Mouse (Mus musculus): ENCODE data around the gene Pla2g3. TPM values are rescaled to one million over a fixed set of nuclear protein-coding genes. Genes with fewer than 3 reads are reported as not detected.

The Pla2g3 gene
- polyA plus RNA-seq, 1 experiment = not detected

DNA sequence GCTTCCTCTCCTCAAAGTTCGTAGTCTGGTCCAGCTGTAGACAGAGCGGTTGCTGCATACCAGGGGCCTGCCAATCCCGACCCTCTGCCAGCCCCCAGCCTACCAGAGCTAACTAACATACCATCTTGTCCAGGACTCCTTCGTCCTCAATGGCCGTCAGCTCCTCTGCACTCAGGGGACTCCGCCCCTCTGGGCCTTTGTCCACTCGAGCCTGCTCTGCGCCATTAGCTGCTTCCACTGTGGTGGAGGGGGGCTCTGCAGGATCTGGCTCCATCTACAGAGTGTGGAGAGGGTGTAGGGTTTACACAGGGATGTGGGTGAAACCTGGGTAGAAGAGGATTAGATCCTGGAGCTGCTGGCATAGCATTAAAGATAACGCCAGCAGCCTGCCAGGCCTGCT is 38.1 kb downstream of the Pla2g3 start:
- H3K4me1 ChIP-seq (ENCODE audit: control insufficient read depth, insufficient read depth, low read length) = no peaks in the 10 kb centered on the region
- no peak overlapping the region for H3K4me3 ChIP-seq (ENCODE audit: insufficient read depth, low read length)
- H3K27ac ChIP-seq (ENCODE audit: insufficient read depth, low read depth, low read length) = no peak overlapping the region
- TF ChIP-seq CTCF (IDR thresholded peaks at IDR 0.05; ENCODE audit: low read depth, low read length) (no peak), POLR2A (IDR thresholded peaks at IDR 0.05; ENCODE audit: borderline replicate concordance, low read depth, low read length) (no peak)

DNA sequence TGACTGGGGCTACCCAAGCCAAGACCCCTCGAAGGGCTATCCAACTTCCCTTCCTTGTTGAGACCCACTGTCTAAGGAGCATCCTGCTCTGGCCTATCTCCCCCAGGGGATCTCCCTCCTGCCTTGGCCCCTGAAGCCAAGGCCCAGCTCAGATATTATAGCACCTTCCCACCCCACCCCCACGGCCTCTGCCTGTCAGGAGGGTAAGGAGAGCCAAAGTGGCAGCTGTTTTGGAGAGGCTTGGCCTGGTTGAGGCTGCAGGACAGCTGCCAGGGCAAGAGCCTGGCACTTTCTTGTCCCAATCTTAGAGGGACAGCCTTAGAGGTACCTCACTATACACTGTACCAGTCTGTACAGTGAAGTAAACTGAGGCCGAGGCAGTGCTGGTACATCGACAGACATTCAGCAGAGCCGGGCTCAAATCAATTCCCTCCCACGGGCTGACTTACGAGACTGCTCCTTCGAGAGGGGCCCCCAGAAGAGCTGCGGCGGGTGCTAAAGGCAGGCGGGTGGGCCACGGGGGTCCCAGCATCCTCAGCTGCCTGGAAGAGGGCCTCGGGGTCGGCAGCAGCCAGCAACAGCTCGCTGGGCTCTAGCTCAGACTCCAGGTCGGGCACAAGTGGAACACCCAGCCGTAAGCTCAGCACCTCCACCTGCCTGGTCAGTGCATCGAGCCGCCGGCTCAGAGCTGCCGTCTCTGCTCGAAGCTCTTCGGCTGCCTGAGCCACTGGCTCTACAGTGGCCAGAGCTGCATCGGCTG is 39.1 kb downstream of the Pla2g3 start:
- no peak overlapping the region for H3K27ac ChIP-seq (ENCODE audit: insufficient read depth, low read depth, low read length)
- no peak for TF ChIP-seq CTCF (IDR thresholded peaks at IDR 0.05; ENCODE audit: low read depth, low read length)
- TF ChIP-seq POLR2A (IDR thresholded peaks at IDR 0.05; ENCODE audit: borderline replicate concordance, low read depth, low read length) = no peak
- no peak overlapping the region for H3K4me3 ChIP-seq (ENCODE audit: insufficient read depth, low read length)

DNA sequence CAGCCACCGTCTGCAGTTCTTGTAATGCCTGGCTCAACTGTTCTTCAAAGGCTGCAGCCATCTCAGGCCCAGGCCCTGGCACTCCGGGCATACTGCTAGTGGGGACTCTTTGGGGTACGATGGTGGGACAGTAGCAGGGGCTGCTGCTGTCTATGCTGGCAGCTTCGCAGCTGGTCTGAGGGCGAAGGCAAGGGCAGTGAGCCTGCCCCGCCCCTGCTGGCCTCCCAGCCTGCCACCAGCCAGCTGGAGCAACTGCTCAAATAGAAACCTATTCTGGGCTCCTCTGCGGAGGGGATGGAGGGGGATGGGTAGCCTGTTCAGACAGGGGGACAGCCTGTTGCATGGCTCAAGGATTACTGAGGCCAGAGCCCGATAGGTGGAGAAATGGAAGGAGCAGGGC is 39.7 kb downstream of the Pla2g3 start:
- Histone ChIP-seq H3K4me3 (ENCODE audit: insufficient read depth, low read length) (no peak overlapping the region), H3K27ac (ENCODE audit: insufficient read depth, low read depth, low read length) (no peak overlapping the region), H3K4me1 (ENCODE audit: control insufficient read depth, insufficient read depth, low read length) (no peaks in the 10 kb centered on the region)
- TF ChIP-seq POLR2A (IDR thresholded peaks at IDR 0.05; ENCODE audit: borderline replicate concordance, low read depth, low read length) = no peak
- TF ChIP-seq CTCF (IDR thresholded peaks at IDR 0.05; ENCODE audit: low read depth, low read length) = no peak

More for the DNA sequence above, 39.1 kb downstream of the Pla2g3 start:
- H3K4me1 ChIP-seq (ENCODE audit: control insufficient read depth, insufficient read depth, low read length) = no peaks in the 10 kb centered on the region

DNA sequence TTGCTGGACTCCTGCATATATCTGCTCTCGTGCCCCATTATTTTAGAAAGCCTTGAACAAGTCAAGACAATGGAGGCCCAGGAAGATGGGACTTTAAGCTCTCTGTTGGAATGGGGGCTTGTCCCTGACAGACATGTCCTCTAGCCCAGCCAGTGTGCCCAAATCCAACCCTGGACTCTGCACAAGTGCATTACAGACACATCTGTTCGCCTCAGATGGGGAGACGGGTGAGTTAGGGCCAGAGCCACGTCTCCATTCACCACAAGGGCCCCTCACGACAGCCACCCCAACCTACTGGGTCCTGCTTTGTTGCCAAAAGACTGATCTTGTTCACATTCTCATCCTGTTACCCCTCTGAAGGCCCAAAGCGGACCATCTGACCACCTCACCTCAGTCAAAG is 40.1 kb downstream of the Pla2g3 start:
- Histone ChIP-seq H3K4me1 (ENCODE audit: control insufficient read depth, insufficient read depth, low read length) (no peaks in the 10 kb centered on the region), H3K4me3 (ENCODE audit: insufficient read depth, low read length) (no peak overlapping the region), H3K27ac (ENCODE audit: insufficient read depth, low read depth, low read length) (no peak overlapping the region)
- TF ChIP-seq CTCF (IDR thresholded peaks at IDR 0.05; ENCODE audit: low read depth, low read length) (no peak), POLR2A (IDR thresholded peaks at IDR 0.05; ENCODE audit: borderline replicate concordance, low read depth, low read length) (no peak)

DNA sequence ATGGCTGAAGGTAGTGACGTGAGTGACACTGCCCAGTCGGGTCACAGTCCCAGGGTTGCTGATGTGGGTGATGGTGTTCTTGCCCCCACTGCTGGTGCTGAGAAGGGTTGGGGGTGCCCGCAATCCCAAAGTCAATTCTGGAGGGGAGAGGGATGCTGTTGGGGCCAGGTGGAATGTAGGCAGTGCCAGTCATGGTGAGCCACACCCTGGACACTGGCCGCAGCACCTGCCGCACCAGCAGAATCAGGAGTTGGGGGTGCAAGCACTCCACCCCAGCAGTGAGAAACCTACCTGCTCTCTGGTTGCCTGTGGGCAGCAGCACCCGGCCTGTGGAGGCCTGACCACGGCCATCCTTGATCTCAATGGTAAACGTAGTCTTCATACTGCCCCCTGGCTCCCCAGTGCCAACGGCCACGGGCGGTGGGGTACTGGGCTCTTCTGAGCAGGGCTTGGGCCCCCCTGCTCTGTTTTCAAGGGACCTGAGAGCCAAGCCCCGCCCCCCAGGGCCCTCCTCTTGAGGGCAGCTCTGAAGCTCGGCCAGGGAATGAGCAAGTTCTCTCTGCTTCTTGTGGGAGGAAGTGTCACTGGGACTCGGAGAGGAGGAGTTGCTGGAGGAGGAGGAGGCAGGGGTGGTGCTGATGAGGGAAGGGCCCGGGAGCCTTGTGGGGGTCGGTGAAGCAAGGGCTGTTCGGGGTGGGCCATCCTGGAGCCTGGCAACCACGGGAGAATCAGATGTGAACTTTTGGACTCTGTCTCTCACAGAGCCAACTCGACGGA is 41.6 kb downstream of the Pla2g3 start:
- H3K4me1 ChIP-seq (ENCODE audit: control insufficient read depth, insufficient read depth, low read length) = no peaks in the 10 kb centered on the region
- H3K27ac ChIP-seq (ENCODE audit: insufficient read depth, low read depth, low read length) = no peak overlapping the region
- TF ChIP-seq CTCF (IDR thresholded peaks at IDR 0.05; ENCODE audit: low read depth, low read length) (no peak), POLR2A (IDR thresholded peaks at IDR 0.05; ENCODE audit: borderline replicate concordance, low read depth, low read length) (no peak)
- H3K4me3 ChIP-seq (ENCODE audit: insufficient read depth, low read length) = no peak overlapping the region

DNA sequence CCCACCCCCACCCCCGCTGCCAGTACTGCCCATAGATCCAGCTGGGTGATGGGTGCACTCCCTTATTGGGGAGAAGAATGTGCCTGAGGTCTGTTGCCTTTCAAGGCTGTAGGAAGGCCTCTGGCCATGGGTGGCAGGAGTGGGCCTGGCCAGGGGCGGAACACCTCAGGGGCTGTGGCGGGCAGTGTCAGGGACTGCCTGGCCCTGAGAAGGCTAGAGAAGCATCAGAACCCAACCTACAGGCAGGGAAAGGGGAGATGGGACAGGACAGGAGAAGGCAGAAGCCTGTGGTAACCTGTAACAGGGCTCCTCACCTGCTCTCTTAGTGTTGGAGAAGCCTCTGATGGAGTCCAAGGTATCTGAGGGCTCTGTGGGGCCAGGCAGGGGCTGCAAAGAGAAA is 42.6 kb downstream of the Pla2g3 start:
- no peak overlapping the region for H3K27ac ChIP-seq (ENCODE audit: insufficient read depth, low read depth, low read length)
- TF ChIP-seq CTCF (IDR thresholded peaks at IDR 0.05; ENCODE audit: low read depth, low read length) (no peak), POLR2A (IDR thresholded peaks at IDR 0.05; ENCODE audit: borderline replicate concordance, low read depth, low read length) (no peak)
- no peak overlapping the region for H3K4me3 ChIP-seq (ENCODE audit: insufficient read depth, low read length)
- peaks cover 3% of the 10 kb centered on the region for H3K4me1 ChIP-seq (ENCODE audit: control insufficient read depth, insufficient read depth, low read length)

DNA sequence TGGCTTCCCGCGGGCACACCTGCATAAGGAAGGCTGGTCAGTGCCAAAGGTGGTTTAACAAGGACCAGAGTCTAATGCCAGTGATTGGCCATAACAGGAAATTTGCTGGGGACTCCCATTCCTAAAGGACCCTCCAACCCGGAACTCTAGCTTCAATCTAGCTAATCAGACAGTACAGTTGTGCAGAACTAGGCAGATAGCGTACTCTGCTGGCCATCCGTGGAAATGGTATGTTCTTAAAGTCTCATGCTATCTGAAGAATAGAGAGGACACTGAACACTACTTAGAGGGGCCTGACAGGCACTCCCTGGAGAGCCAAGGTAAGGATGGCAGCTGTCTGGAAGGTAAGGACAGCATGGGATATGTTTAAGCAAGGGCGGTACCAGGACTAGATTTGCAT is 43.5 kb downstream of the Pla2g3 start:
- TF ChIP-seq POLR2A (IDR thresholded peaks at IDR 0.05; ENCODE audit: borderline replicate concordance, low read depth, low read length) (no peak), CTCF (IDR thresholded peaks at IDR 0.05; ENCODE audit: low read depth, low read length) (no peak)
- peaks cover 3% of the 10 kb centered on the region for H3K4me1 ChIP-seq (ENCODE audit: control insufficient read depth, insufficient read depth, low read length)
- no peak overlapping the region for H3K4me3 ChIP-seq (ENCODE audit: insufficient read depth, low read length)
- H3K27ac ChIP-seq (ENCODE audit: insufficient read depth, low read depth, low read length) = no peak overlapping the region

DNA sequence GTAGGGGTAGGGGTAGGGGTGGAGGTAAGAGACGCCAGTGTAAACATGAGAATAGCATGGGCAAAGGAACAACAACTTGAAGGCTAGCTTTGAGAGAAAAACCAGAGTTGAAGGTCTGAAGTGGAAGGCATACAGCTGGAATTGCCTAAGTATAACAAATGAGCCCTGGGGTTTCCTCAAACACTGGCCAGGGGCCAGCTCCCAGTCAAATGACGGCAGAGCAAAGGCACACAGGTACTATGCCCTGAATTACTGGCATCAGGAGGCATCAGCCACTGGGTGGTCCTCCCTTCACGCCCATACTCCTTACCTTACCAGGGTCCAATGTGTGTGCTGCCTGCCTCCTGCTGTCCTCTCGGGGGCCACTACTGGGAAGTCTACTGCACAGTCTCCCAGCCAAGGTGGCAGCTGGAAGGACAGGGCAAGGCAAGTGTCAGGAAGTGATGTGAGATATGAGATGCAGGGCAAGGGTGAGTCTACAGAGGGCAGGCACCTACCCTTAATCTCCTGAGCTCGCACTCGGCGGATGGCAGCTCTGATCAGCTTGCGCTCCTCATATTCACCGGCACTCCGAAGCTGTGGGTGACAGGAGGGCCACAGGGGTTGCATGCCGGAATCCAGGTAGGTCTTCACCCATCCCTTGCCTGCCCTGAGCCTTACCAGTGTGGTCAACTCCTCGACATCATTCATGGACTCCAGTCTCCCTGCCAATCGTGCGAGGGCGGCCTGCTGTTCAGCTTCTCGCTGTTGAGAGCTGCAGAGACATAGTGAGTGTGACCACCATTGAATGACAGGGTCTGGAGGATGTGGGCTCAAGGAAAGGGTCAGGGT is 44.2 kb downstream of the Pla2g3 start:
- no peak overlapping the region for H3K4me3 ChIP-seq (ENCODE audit: insufficient read depth, low read length)
- no peak overlapping the region for H3K27ac ChIP-seq (ENCODE audit: insufficient read depth, low read depth, low read length)
- no peak for TF ChIP-seq POLR2A (IDR thresholded peaks at IDR 0.05; ENCODE audit: borderline replicate concordance, low read depth, low read length)
- no peak for TF ChIP-seq CTCF (IDR thresholded peaks at IDR 0.05; ENCODE audit: low read depth, low read length)
- H3K4me1 ChIP-seq (ENCODE audit: control insufficient read depth, insufficient read depth, low read length) = peaks cover 3% of the 10 kb centered on the region

DNA sequence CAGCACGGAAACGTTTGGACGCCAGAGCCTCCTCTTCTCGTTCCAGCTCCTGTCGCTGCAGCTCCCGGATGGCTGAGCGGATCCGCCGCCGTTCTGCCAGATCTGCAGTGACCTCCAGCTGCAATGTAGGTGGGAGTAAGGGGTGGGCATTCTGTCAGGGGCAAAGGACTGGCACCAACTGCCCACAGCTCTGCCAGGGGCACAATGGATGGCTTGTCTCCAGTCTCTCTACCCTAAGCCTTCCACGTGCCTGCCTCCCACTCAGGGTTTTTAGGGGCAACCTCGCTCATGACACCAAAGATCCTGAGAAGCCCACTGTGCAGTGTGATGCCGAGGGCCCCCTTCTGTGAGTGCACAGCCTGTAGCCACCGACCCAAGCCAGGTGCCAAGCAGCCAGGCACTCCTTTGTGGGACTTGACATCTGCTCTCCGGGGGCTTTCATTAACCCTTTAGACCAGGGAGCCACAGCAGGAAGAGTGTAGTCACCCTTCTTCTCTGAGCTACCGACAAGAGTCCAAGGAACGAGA is 45.4 kb downstream of the Pla2g3 start:
- Histone ChIP-seq H3K4me1 (ENCODE audit: control insufficient read depth, insufficient read depth, low read length) (peaks cover 3% of the 10 kb centered on the region), H3K4me3 (ENCODE audit: insufficient read depth, low read length) (no peak overlapping the region), H3K27ac (ENCODE audit: insufficient read depth, low read depth, low read length) (no peak overlapping the region)
- TF ChIP-seq POLR2A (IDR thresholded peaks at IDR 0.05; ENCODE audit: borderline replicate concordance, low read depth, low read length) (no peak), CTCF (IDR thresholded peaks at IDR 0.05; ENCODE audit: low read depth, low read length) (no peak)

Measured in bone marrow macrophage, adult 2 months (primary cell).